Mouse (Mus musculus) midbrain, embryonic 10.5 days (tissue): ENCODE measurements at regions not wholly inside any gene's neighbourhood (a gene's known extent, or its start where the extent isn't known, plus 50 kb on each side); places are given as distances from the start of the nearest gene placed in this dataset.
A peak's percentile ranks its signal among the peaks of the same experiment; 100 is the strongest.

ENCODE experiments used
- DNase-seq: peaks from one replicate; pipeline ENCODE4 v3.0.0-alpha.2; 2017; ENCODE audit warnings: low spot score
- H3K27ac ChIP-seq: fragments of 300-500 bp; sonication (generic); replicated peaks from 2 replicates; pipeline ENCODE4 v1.5.1; 2016; ENCODE audit warnings: mild to moderate bottlenecking
- H3K27me3 ChIP-seq: fragments of 300-500 bp; sonication (generic); 2 replicates; pipeline ENCODE4 v1.6.1; 2016; ENCODE audit warnings: low read depth, mild to moderate bottlenecking; ENCODE audit not compliant: poor library complexity, severe bottlenecking
- H3K36me3 ChIP-seq: fragments of 300-500 bp; sonication (generic); 2 replicates; pipeline ENCODE4 v1.6.1; 2016; ENCODE audit warnings: mild to moderate bottlenecking, moderate library complexity
- H3K4me1 ChIP-seq: fragments of 300-500 bp; sonication (generic); 2 replicates; pipeline ENCODE4 v1.6.1; 2016
- H3K4me3 ChIP-seq: fragments of 300-500 bp; sonication (generic); 2 replicates; pipeline ENCODE4 v1.5.1; 2016; ENCODE audit warnings: mild to moderate bottlenecking, moderate library complexity
- H3K9me3 ChIP-seq: fragments of 300-500 bp; sonication (generic); replicated peaks from 2 replicates; pipeline ENCODE4 v1.6.1; 2016; ENCODE audit warnings: mild to moderate bottlenecking
- WGBS: fragments of 180-500 bp; shearing (Covaris S2); methylation state at CpG from one replicate; pipeline ENCODE4 v1.1.7; 2016; 5-methylcytosine and 5-hydroxymethylcytosine counted together

- H3K4me3 ChIP-seq, result no peak overlapping the region
- peak; percentile 55 for DNase-seq
- H3K27ac ChIP-seq, result no peak overlapping the region
- 46% methylated on average over 8 of the region's 8 CpGs for WGBS
- no peaks in the 10 kb centered on the region for H3K9me3 ChIP-seq
- H3K36me3 ChIP-seq, result no peaks in the 10 kb centered on the region
- no peaks in the 10 kb centered on the region for H3K27me3 ChIP-seq
- no peaks in the 10 kb centered on the region for H3K4me1 ChIP-seq
Observed at GRCm38 (mm10) chr12:10589537-10589936, 199.0 kb downstream of the Rdh14 start.

GRCm38 (mm10) chr12:10597976-10598746 is 207.6 kb downstream of the Rdh14 start:
- Histone ChIP-seq H3K4me3 (no peak overlapping the region), H3K4me1 (no peaks in the 10 kb centered on the region), H3K36me3 (no peaks in the 10 kb centered on the region), H3K27me3 (no peaks in the 10 kb centered on the region), H3K9me3 (no peaks in the 10 kb centered on the region), H3K27ac (no peak overlapping the region)
- 20% methylated on average over 7 of the region's 7 CpGs for WGBS
- DNase-seq, result peak; percentile 57

GRCm38 (mm10) chr12:10600111-10600510 is 209.5 kb downstream of the Rdh14 start:
- Histone ChIP-seq H3K9me3 (no peaks in the 10 kb centered on the region), H3K36me3 (no peaks in the 10 kb centered on the region), H3K27ac (no peak overlapping the region), H3K27me3 (no peaks in the 10 kb centered on the region), H3K4me3 (no peak overlapping the region), H3K4me1 (no peaks in the 10 kb centered on the region)
- no peak for DNase-seq
- WGBS, result 85% methylated on average over 6 of the region's 6 CpGs

GRCm38 (mm10) chr12:10618319-10618718 is 227.7 kb downstream of the Rdh14 start:
- no peaks in the 10 kb centered on the region for H3K36me3 ChIP-seq
- no peaks in the 10 kb centered on the region for H3K9me3 ChIP-seq
- DNase-seq, result no peak
- no peak overlapping the region for H3K27ac ChIP-seq
- H3K4me1 ChIP-seq, result no peaks in the 10 kb centered on the region
- H3K27me3 ChIP-seq, result no peaks in the 10 kb centered on the region
- H3K4me3 ChIP-seq, result no peak overlapping the region

GRCm38 (mm10) chr12:10620541-10620940 is 230.0 kb downstream of the Rdh14 start:
- Histone ChIP-seq H3K4me1 (no peaks in the 10 kb centered on the region), H3K36me3 (no peaks in the 10 kb centered on the region), H3K27me3 (no peaks in the 10 kb centered on the region), H3K4me3 (no peak overlapping the region), H3K27ac (no peak overlapping the region), H3K9me3 (no peaks in the 10 kb centered on the region)
- WGBS, result 85% methylated on average over 3 of the region's 3 CpGs
- no peak for DNase-seq

GRCm38 (mm10) chr12:10638591-10638990 is 248.0 kb downstream of the Rdh14 start:
- Histone ChIP-seq H3K27ac (no peak overlapping the region), H3K4me3 (no peak overlapping the region), H3K4me1 (no peaks in the 10 kb centered on the region), H3K36me3 (no peaks in the 10 kb centered on the region), H3K27me3 (no peaks in the 10 kb centered on the region), H3K9me3 (no peaks in the 10 kb centered on the region)
- DNase-seq, result no peak
- WGBS, result 89% methylated on average over 3 of the region's 3 CpGs

- Histone ChIP-seq H3K9me3 (no peaks in the 10 kb centered on the region), H3K27me3 (no peaks in the 10 kb centered on the region), H3K36me3 (no peaks in the 10 kb centered on the region), H3K27ac (no peak overlapping the region), H3K4me3 (no peak overlapping the region), H3K4me1 (no peaks in the 10 kb centered on the region)
- no peak for DNase-seq
- 92% methylated on average over 6 of the region's 6 CpGs for WGBS
Observed at GRCm38 (mm10) chr12:10654466-10655184, 264.1 kb downstream of the Rdh14 start.

- H3K4me3 ChIP-seq, result no peak overlapping the region
- no peak overlapping the region for H3K27ac ChIP-seq
- H3K36me3 ChIP-seq, result no peaks in the 10 kb centered on the region
- DNase-seq, result no peak
- no peaks in the 10 kb centered on the region for H3K9me3 ChIP-seq
- no peaks in the 10 kb centered on the region for H3K4me1 ChIP-seq
- no peaks in the 10 kb centered on the region for H3K27me3 ChIP-seq
Observed at GRCm38 (mm10) chr12:10655185-10655544, 264.6 kb downstream of the Rdh14 start.

GRCm38 (mm10) chr12:10658826-10659225 is 268.3 kb downstream of the Rdh14 start:
- no peaks in the 10 kb centered on the region for H3K4me1 ChIP-seq
- no peaks in the 10 kb centered on the region for H3K9me3 ChIP-seq
- H3K27ac ChIP-seq, result no peak overlapping the region
- H3K4me3 ChIP-seq, result no peak overlapping the region
- 80% methylated on average over 2 of the region's 2 CpGs for WGBS
- no peak for DNase-seq
- H3K27me3 ChIP-seq, result no peaks in the 10 kb centered on the region
- H3K36me3 ChIP-seq, result no peaks in the 10 kb centered on the region

- no peak for DNase-seq
- H3K4me3 ChIP-seq, result no peak overlapping the region
- no peaks in the 10 kb centered on the region for H3K27me3 ChIP-seq
- H3K36me3 ChIP-seq, result no peaks in the 10 kb centered on the region
- H3K4me1 ChIP-seq, result no peaks in the 10 kb centered on the region
- H3K27ac ChIP-seq, result no peak overlapping the region
- WGBS, result 86% methylated on average over 4 of the region's 4 CpGs
- no peaks in the 10 kb centered on the region for H3K9me3 ChIP-seq
Observed at GRCm38 (mm10) chr12:10686747-10687146, 296.2 kb downstream of the Rdh14 start.
